Comparison of ENCODE assay signal across 22 mouse cellular contexts in the genomic region with DNA sequence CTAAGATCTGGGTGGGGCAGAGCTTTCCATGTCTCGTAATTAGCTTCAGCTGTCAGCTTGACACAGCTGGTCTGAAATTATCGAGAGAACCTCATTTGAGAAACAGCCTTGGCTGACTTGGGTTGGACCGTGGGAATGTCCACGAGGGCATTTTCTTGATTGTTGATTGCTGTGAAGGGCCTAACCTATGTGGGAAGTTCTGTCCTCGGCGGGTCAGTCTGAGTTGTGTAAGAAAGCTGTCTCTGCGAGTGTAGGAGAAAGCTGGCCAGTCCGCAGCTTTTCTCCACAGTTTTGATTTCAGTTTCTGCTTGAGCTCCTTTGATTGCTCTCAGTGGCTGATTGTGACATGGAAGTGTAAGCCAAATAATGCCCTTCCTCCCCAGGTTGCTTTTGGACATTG. TPM values are rescaled to one million over a fixed set of nuclear protein-coding genes. Genes with fewer than 3 reads are reported as not detected.
DNase-seq lines count a peak whose midpoint lies in the region; ATAC-seq lines count a peak whose summit lies in the region.
"Had no signal": no experiment of that assay in that cellular context is flagged by ENCODE, and none has a peak within 500 bp of the region (broad histone marks: within the 10 kb centered on the region; RNA-seq: fewer than 3 reads in every experiment).

No protein-coding gene starts in this region.

- no peak overlapping the region for H3K4me3 ChIP-seq in heart, embryonic 11.5 days (ENCODE audit: low read depth, low read length)
- no peak overlapping the region for H3K4me3 ChIP-seq in embryonic facial prominence, embryonic 10.5 days
- H3K4me3 ChIP-seq: forebrain, embryonic 15.5 days; heart, embryonic 10.5 days; hindbrain, embryonic 10.5 days; kidney, embryonic 15.5 days; limb, embryonic 12.5 days; midbrain, embryonic 12.5 days had no signal

- H3K4me2 ChIP-seq in heart, embryonic 11.5 days = no peak overlapping the region
- H3K4me2 ChIP-seq: forebrain, embryonic 15.5 days; kidney, embryonic 15.5 days; limb, embryonic 12.5 days; midbrain, embryonic 12.5 days had no signal

- WGBS in heart, embryonic 11.5 days (ENCODE audit: insufficient replicate concordance) = 72% methylated on average over 8 of the region's 8 CpGs
- 62% methylated on average over 8 of the region's 8 CpGs for WGBS in embryonic facial prominence, embryonic 10.5 days

- peak; percentile 6 to 10 for DNase-seq in heart, adult 18-20 months
- peak; percentile 14 for DNase-seq in embryonic facial prominence, embryonic 10.5 days (ENCODE audit: low spot score)
- peak; percentile 17 for DNase-seq in lung, postnatal 10 days
- no peak for DNase-seq in frontal cortex, postnatal 14 days (ENCODE audit: low spot score in 2 of 2)
- DNase-seq: cerebellum, adult 11 months; cerebellum, adult 9-11 months; gastrocnemius, postnatal 14 days; kidney, adult 11 months; kidney, postnatal 36 days; spleen, adult 18-20 months had no signal

- no peak for ATAC-seq in heart, embryonic 11.5 days (replicated peaks; ENCODE audit: insufficient number of reproducible peaks, low FRiP score, low TSS enrichment)
- 0 out of 2 replicates have a peak, but pooled peaks have one; percentile 20 for ATAC-seq in megakaryocyte progenitor cell, adult 5-6 weeks (replicated peaks; ENCODE audit: poor library complexity)
- no peak for ATAC-seq in megakaryocyte-erythroid progenitor cell, adult 5-6 weeks (replicated peaks; ENCODE audit: low FRiP score, low TSS enrichment, poor library complexity, severe bottlenecking)
- ATAC-seq: CD4-positive, CD25-positive, alpha-beta regulatory T cell, adult 4 months; forebrain, embryonic 15.5 days had no signal

- H3K4me1 ChIP-seq in heart, embryonic 11.5 days (ENCODE audit: control insufficient read depth, insufficient read depth, low read length) = no peaks in the 10 kb centered on the region
- peaks cover 3% of the 10 kb centered on the region; the same call in 1 of the 2 replicates for H3K4me1 ChIP-seq in embryonic facial prominence, embryonic 10.5 days
- H3K4me1 ChIP-seq: forebrain, embryonic 15.5 days; heart, embryonic 10.5 days; hindbrain, embryonic 10.5 days; kidney, embryonic 15.5 days; limb, embryonic 12.5 days; midbrain, embryonic 12.5 days had no signal

- H3K9me3 ChIP-seq in heart, embryonic 11.5 days (replicated peaks; ENCODE audit: control insufficient read depth, low read length) = no peaks in the 10 kb centered on the region
- H3K9me3 ChIP-seq in embryonic facial prominence, embryonic 10.5 days = no peaks in the 10 kb centered on the region
- H3K9me3 ChIP-seq: forebrain, embryonic 15.5 days; heart, embryonic 10.5 days; hindbrain, embryonic 10.5 days; kidney, embryonic 15.5 days; limb, embryonic 12.5 days; midbrain, embryonic 12.5 days had no signal

- no peaks in the 10 kb centered on the region for H3K36me3 ChIP-seq in heart, embryonic 11.5 days (ENCODE audit: control insufficient read depth, insufficient read depth, low read length)
- no peaks in the 10 kb centered on the region for H3K36me3 ChIP-seq in embryonic facial prominence, embryonic 10.5 days (replicated peaks)
- H3K36me3 ChIP-seq: forebrain, embryonic 15.5 days; heart, embryonic 10.5 days; hindbrain, embryonic 10.5 days; kidney, embryonic 15.5 days; limb, embryonic 12.5 days; midbrain, embryonic 12.5 days had no signal

- H3K27me3 ChIP-seq in heart, embryonic 11.5 days (ENCODE audit: control insufficient read depth, insufficient read depth, low read length) = no peaks in the 10 kb centered on the region
- H3K27me3 ChIP-seq in embryonic facial prominence, embryonic 10.5 days (replicated peaks; ENCODE audit: low read depth, poor library complexity, severe bottlenecking) = no peaks in the 10 kb centered on the region
- H3K27me3 ChIP-seq: forebrain, embryonic 15.5 days; kidney, embryonic 15.5 days; limb, embryonic 12.5 days; midbrain, embryonic 12.5 days had no signal

- H3K27ac ChIP-seq in heart, embryonic 11.5 days (ENCODE audit: low read depth, low read length) = no peak overlapping the region
- H3K27ac ChIP-seq in embryonic facial prominence, embryonic 10.5 days (replicated peaks) = no peak overlapping the region
- H3K27ac ChIP-seq: forebrain, embryonic 15.5 days; heart, embryonic 10.5 days; hindbrain, embryonic 10.5 days; kidney, embryonic 15.5 days; limb, embryonic 12.5 days; liver, embryonic 14.5 days; midbrain, embryonic 12.5 days had no signal

- H3K9ac ChIP-seq in heart, embryonic 11.5 days (ENCODE audit: low read depth, low read length) = no peak overlapping the region
- H3K9ac ChIP-seq: forebrain, embryonic 15.5 days; kidney, embryonic 15.5 days; limb, embryonic 12.5 days; liver, embryonic 14.5 days; midbrain, embryonic 12.5 days had no signal

RNA-seq across cellular contexts. Expression of a gene that starts 21.6 kb away (rescaled TPM):
- under 1 TPM; 0.23 to 0.27 TPM for total RNA-seq in heart, adult 18-20 months (2021)
- 0.21 and 0.26 TPM in 2 replicates for polyA plus RNA-seq in heart, embryonic 11.5 days (2014; fragmentation: Nextera tagmentation; extraction: Ambion mirVana)
- 0.25 TPM in 1 of 2 replicates, not detected in the other for polyA plus RNA-seq in embryonic facial prominence, embryonic 10.5 days (2016; fragmentation: Nextera tagmentation; extraction: Ambion mirVana)
- 0.49 and 0.77 TPM in 2 replicates for total RNA-seq in megakaryocyte progenitor cell, adult 5-6 weeks (2015)
- total RNA-seq in megakaryocyte progenitor cell, adult 5-6 weeks (2017) = 2.5 TPM in 1 of 2 replicates, not detected in the other
- not detected in 2 replicates for total RNA-seq in megakaryocyte-erythroid progenitor cell, adult 5-6 weeks (2014; fragmentation: Nextera tagmentation)
- total RNA-seq in megakaryocyte-erythroid progenitor cell, adult 5-6 weeks (2017) = not detected in 2 replicates
- total RNA-seq: gastrocnemius, postnatal 14 days had no signal
- polyA plus RNA-seq: CD4-positive, CD25-positive, alpha-beta regulatory T cell, adult 4 months; heart, postnatal 0 days; midbrain, embryonic 12.5 days had no signal

Comparison
In these comparisons a context has a peak if more than half of its experiments do, and no peak if none do; other contexts are left out.
1. DNase-seq: peak in heart, adult 18-20 months (2 of 2), embryonic facial prominence, embryonic 10.5 days (single experiment) and lung, postnatal 10 days (single experiment); none in frontal cortex, postnatal 14 days (0 of 2).